Mouse (Mus musculus): Measurements from ENCODE around the gene Mas1.

- TF ChIP-seq POLR2A (IDR thresholded peaks at IDR 0.05; ENCODE audit: extremely low read depth, insufficient read depth, low read length) (no peak), CTCF (IDR thresholded peaks at IDR 0.05; ENCODE audit: extremely low read depth, insufficient read depth, low read length) (peak; percentile 70)
These were observed 12.2 kb upstream of the Mas1 start for GRCm38 (mm10) chr17:12880178-12880577.

All from cortical plate, adult 2 months (tissue).